Comparison of ENCODE assay signal across 8 mouse cellular contexts in genomic region chr11:35838345-35839338, GRCm38 (mm10). TPM values are rescaled to one million over a fixed set of nuclear protein-coding genes. Genes with fewer than 3 reads are reported as not detected.
DNase-seq lines count a peak whose midpoint lies in the region; ATAC-seq and TF ChIP-seq lines count a peak whose summit lies in the region.

No protein-coding gene starts in this region.

- H3K4me2 ChIP-seq in forebrain, embryonic 11.5 days (ENCODE audit: low read depth, low read length, severe bottlenecking): peak overlapping the region; percentile 45
- peak overlapping the region; percentile 66 for H3K4me2 ChIP-seq in heart, postnatal 0 days (ENCODE audit: low read depth, low read length)
- peak overlapping the region; percentile 79 for H3K4me2 ChIP-seq in liver, embryonic 14.5 days (ENCODE audit: low read depth)
- peak overlapping the region; percentile 61 for H3K4me2 ChIP-seq in stomach, embryonic 15.5 days

- H3K27me3 ChIP-seq in forebrain, embryonic 11.5 days (ENCODE audit: control insufficient read depth, insufficient read depth, low read length): no peaks in the 10 kb centered on the region
- H3K27me3 ChIP-seq in heart, postnatal 0 days (ENCODE audit: control insufficient read depth, insufficient read depth, low read length): no peaks in the 10 kb centered on the region
- H3K27me3 ChIP-seq in liver, embryonic 14.5 days (ENCODE audit: control insufficient read depth, insufficient read depth, low read length): no peaks in the 10 kb centered on the region
- H3K27me3 ChIP-seq in stomach, embryonic 15.5 days (replicated peaks): no peaks in the 10 kb centered on the region

- peak; percentile 85 for ATAC-seq in forebrain, embryonic 11.5 days (replicated peaks; ENCODE audit: low FRiP score)
- ATAC-seq in heart, postnatal 0 days (ENCODE audit: insufficient read depth, low read depth): peak; percentile 92
- ATAC-seq in liver, embryonic 14.5 days (ENCODE audit: insufficient read depth): peak; percentile 81
- peak; percentile 86 for ATAC-seq in stomach, embryonic 15.5 days (ENCODE audit: insufficient read depth, low FRiP score, low read depth)

- no peak for TF ChIP-seq EP300 in heart, postnatal 0 days (IDR thresholded peaks at IDR 0.05; ENCODE audit: low read depth)
- no peak for TF ChIP-seq EP300 in liver, embryonic 14.5 days (IDR thresholded peaks at IDR 0.05; ENCODE audit: low read depth)

- no peak for TF ChIP-seq CTCF in heart, postnatal 0 days (IDR thresholded peaks at IDR 0.05; ENCODE audit: low read depth)
- TF ChIP-seq CTCF in liver, embryonic 14.5 days (IDR thresholded peaks at IDR 0.05; ENCODE audit: low read depth): no peak

- no peaks in the 10 kb centered on the region for H3K9me3 ChIP-seq in forebrain, embryonic 11.5 days (ENCODE audit: control insufficient read depth, low read length)
- H3K9me3 ChIP-seq in heart, postnatal 0 days (replicated peaks; ENCODE audit: control insufficient read depth, low read length): no peaks in the 10 kb centered on the region
- no peaks in the 10 kb centered on the region for H3K9me3 ChIP-seq in liver, embryonic 14.5 days (ENCODE audit: control insufficient read depth, low read length)
- no peaks in the 10 kb centered on the region for H3K9me3 ChIP-seq in stomach, embryonic 15.5 days

- H3K27ac ChIP-seq in forebrain, embryonic 11.5 days (ENCODE audit: low read depth, low read length): no peak overlapping the region
- H3K27ac ChIP-seq in heart, postnatal 0 days (ENCODE audit: low read depth): peak overlapping the region; percentile 40; the same call in 1 of the 2 replicates
- no peak overlapping the region for H3K27ac ChIP-seq in liver, embryonic 14.5 days
- H3K27ac ChIP-seq in stomach, embryonic 15.5 days: no peak overlapping the region

- peak overlapping the region; percentile 46 for H3K9ac ChIP-seq in forebrain, embryonic 11.5 days (ENCODE audit: low read length)
- H3K9ac ChIP-seq in heart, postnatal 0 days (replicated peaks; ENCODE audit: low read depth, low read length): peak overlapping the region; percentile 16; the same call in 1 of the 2 replicates
- peak overlapping the region; percentile 46 for H3K9ac ChIP-seq in liver, embryonic 14.5 days (replicated peaks)
- no peak overlapping the region for H3K9ac ChIP-seq in stomach, embryonic 15.5 days

- peak overlapping the region; percentile 13; the same call in 1 of the 2 replicates for H3K4me3 ChIP-seq in forebrain, embryonic 11.5 days (ENCODE audit: low read depth, low read length)
- peak overlapping the region; percentile 38 for H3K4me3 ChIP-seq in heart, postnatal 0 days (ENCODE audit: low read depth, low read length)
- peak overlapping the region; percentile 43 to 49 for H3K4me3 ChIP-seq in liver, embryonic 14.5 days (ENCODE audit: insufficient read depth in 1 of 2, low read depth in 2 of 2, low read length in 2 of 2)
- peak overlapping the region; percentile 41 for H3K4me3 ChIP-seq in stomach, embryonic 15.5 days (replicated peaks)

- H3K4me1 ChIP-seq in forebrain, embryonic 11.5 days (replicated peaks; ENCODE audit: control insufficient read depth, insufficient read depth, low read length): peaks cover under 1% of the 10 kb centered on the region; the same call in 1 of the 2 replicates
- peaks cover 6% of the 10 kb centered on the region; the same call in 1 of the 2 replicates for H3K4me1 ChIP-seq in heart, postnatal 0 days (ENCODE audit: control insufficient read depth, insufficient read depth)
- peaks cover 4 to 8% of the 10 kb centered on the region in 2 experiments; a peak in 3 of 4 replicates for H3K4me1 ChIP-seq in liver, embryonic 14.5 days (replicated peaks; ENCODE audit: control insufficient read depth in 2 of 2, insufficient read depth in 2 of 2, low read length in 1 of 2)
- H3K4me1 ChIP-seq in stomach, embryonic 15.5 days: peaks cover under 1% of the 10 kb centered on the region; the same call in 1 of the 2 replicates

- peak; percentile 67 to 72 for DNase-seq in CD8-positive naive resting alpha-beta T cell, adult 2 months (ENCODE audit: low read depth in 2 of 2, low spot score in 2 of 2)
- peak; percentile 75 for DNase-seq in c-Kit-positive CD71-positive TER-119-negative erythroid progenitor cells, embryonic 14.5 days (ENCODE audit: low read depth)
- DNase-seq in forebrain, embryonic 11.5 days (ENCODE audit: low spot score): peak; percentile 92
- DNase-seq in heart, postnatal 0 days (ENCODE audit: low spot score): peak; percentile 87
- DNase-seq in kidney, postnatal 36 days: peak; percentile 91 to 93
- DNase-seq in liver, embryonic 14.5 days (ENCODE audit: low read depth in 3 of 3, low spot score in 3 of 3): peak; percentile 76 to 78 (median 78)
- DNase-seq in neural tube, embryonic 10.5 days (ENCODE audit: extremely low spot score, low spot score): peak; percentile 95

- 34% methylated on average over 28 of the region's 28 CpGs for WGBS in forebrain, embryonic 11.5 days
- 28% methylated on average over 28 of the region's 28 CpGs for WGBS in heart, postnatal 0 days
- WGBS in liver, embryonic 14.5 days (ENCODE audit: insufficient replicate concordance): 21% methylated on average over 28 of the region's 28 CpGs
- 21% methylated on average over 28 of the region's 28 CpGs for WGBS in stomach, embryonic 15.5 days

- no peaks in the 10 kb centered on the region for H3K36me3 ChIP-seq in forebrain, embryonic 11.5 days (ENCODE audit: control insufficient read depth, insufficient read depth, low read length)
- H3K36me3 ChIP-seq in heart, postnatal 0 days (replicated peaks; ENCODE audit: control insufficient read depth, insufficient read depth, low read length): no peaks in the 10 kb centered on the region
- no peaks in the 10 kb centered on the region for H3K36me3 ChIP-seq in liver, embryonic 14.5 days (replicated peaks; ENCODE audit: control insufficient read depth, insufficient read depth, low read depth)
- 0 out of 2 replicates have a peak, but pooled peaks cover 3% of the 10 kb centered on the region for H3K36me3 ChIP-seq in stomach, embryonic 15.5 days

RNA-seq across cellular contexts. Expression of gene Rars, which starts 4.3 kb away (rescaled TPM):
- polyA plus RNA-seq in forebrain, embryonic 11.5 days (2014; fragmentation: Nextera tagmentation; extraction: Ambion mirVana): 107 and 110 TPM in 2 replicates
- 16.9 and 22.7 TPM in 2 replicates for total RNA-seq in heart, postnatal 0 days (2014; rRNA removed; ENCODE audit: low replicate concordance)
- 38.0 and 38.7 TPM in 2 replicates for polyA plus RNA-seq in heart, postnatal 0 days (2015; fragmentation: Nextera tagmentation; extraction: Ambion mirVana)
- 22.4 and 35.4 TPM in 2 replicates for polyA plus RNA-seq in liver, embryonic 14.5 days (2012; rRNA removed)
- polyA plus RNA-seq in liver, embryonic 14.5 days (2014; fragmentation: Nextera tagmentation; extraction: Ambion mirVana): 54.5 and 54.8 TPM in 2 replicates
- 81.6 and 94.9 TPM in 2 replicates for polyA plus RNA-seq in stomach, embryonic 15.5 days (2015; fragmentation: Nextera tagmentation; extraction: Ambion mirVana)

RNA-seq across cellular contexts. Expression of gene Fbll1, which starts 40.0 kb away (rescaled TPM):
- 2.1 and 2.3 TPM in 2 replicates for polyA plus RNA-seq in forebrain, embryonic 11.5 days (2014; fragmentation: Nextera tagmentation; extraction: Ambion mirVana)
- total RNA-seq in heart, postnatal 0 days (2014; rRNA removed; ENCODE audit: low replicate concordance): not detected in 2 replicates
- polyA plus RNA-seq in heart, postnatal 0 days (2015; fragmentation: Nextera tagmentation; extraction: Ambion mirVana): not detected in 2 replicates
- polyA plus RNA-seq in liver, embryonic 14.5 days (2012; rRNA removed): 0.14 TPM in 1 of 2 replicates, not detected in the other
- polyA plus RNA-seq in liver, embryonic 14.5 days (2014; fragmentation: Nextera tagmentation; extraction: Ambion mirVana): not detected in 2 replicates
- polyA plus RNA-seq in stomach, embryonic 15.5 days (2015; fragmentation: Nextera tagmentation; extraction: Ambion mirVana): 0.57 and 0.90 TPM in 2 replicates
